Mouse (Mus musculus): Measurements from ENCODE around the gene Ldb1. TPM values are rescaled to one million over a fixed set of nuclear protein-coding genes. Genes with fewer than 3 reads are reported as not detected.
A peak's percentile ranks its signal among the peaks of the same experiment; 100 is the strongest.

Gene Ldb1
- total RNA-seq, 2 experiments from 2014 or later: 113 to 123 TPM

DNA sequence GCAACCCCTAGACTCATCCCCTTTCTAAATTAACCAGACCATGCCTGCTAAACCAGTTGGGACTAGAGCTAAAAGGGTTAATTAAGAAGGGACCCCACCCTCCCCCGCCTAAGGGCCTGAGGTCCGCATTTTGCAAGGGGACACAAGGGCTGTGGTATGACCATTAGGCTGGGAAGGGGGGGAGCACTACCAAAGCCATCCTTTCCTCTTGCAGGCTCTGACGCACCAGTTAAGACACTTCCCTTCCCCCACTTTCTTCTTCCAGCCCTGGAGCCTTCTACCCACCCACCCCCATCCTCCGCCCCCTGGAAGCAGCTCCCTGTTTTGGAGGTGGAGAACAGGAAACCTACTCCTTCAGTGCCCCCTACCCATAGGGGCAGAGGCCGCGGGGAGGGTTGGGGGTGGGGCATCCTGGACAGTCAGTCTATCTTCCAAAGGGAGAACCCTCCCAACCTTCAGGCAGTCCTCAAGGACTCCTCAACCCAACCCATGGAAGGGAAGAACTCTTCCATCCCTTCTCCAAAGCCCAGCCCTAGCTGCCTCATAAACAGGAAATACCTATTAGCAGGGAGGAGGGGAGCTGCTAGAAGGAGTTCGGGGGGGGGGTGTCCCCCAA lies 790 bp upstream of the Ldb1 start:
- DNase-seq (ENCODE audit: low spot score in 2 of 2): peak; percentile 45 to 58

DNA sequence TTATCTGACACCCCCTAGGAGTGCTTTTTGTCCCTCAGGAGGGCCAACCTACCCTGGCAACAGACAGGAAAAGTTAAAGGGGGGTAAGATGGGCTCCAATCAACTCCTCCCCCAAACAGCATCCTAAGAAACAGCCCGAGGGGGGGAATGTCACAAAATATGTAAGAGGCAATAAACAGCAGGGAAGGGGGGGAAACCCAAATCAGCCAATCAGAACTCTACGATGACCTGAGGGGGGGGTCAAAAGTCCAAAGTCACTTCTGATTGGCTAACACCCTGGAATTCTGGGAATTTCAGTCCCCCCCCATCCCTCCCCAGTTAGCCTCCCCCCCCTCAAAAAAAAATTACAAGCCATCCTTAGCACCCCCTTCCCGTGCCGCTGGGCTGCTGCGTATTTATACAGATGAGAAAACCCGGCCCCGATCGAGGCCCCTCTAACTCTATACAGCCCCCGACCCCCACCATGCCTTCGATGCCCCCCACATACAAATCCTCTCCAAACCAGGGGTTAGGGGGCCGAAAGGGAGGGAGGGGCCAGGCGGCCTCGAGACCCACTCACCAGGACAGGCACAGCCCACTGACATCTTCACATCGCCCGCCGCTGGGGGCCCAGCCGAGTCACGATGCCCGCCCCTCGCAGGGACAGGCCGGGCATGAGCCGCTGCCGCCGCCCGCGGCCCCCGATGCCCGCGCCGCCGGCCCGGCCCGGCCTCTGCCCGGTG lies 582 bp downstream of the Ldb1 start, which contains the start of gene Pprc1:
Gene Pprc1, plus strand, starts transcription at position 616 of the 722 bp plus-strand sequence.
- DNase-seq (ENCODE audit: low spot score in 2 of 2): no peak

DNA sequence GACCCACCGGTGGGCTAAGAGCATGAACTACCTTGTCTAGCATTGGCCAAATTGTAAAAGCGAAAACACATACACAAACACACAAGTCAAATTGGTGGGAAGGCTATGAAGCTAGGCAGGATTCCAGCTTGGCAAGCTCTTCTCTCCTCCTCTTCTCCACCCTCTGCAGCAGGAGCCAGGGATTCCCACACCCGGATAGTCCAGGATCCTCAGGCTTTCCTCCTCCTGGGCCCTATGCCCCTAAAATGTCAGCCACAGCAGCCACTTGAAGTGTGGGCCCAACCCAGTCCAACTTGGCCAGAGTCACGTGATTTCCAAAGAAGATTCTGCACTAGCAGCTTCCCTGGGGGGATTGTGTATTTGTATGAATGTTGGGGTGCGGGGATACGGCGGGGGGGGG lies 1.6 kb downstream of the Ldb1 start:
- no peak for DNase-seq (ENCODE audit: low spot score in 2 of 2)

DNA sequence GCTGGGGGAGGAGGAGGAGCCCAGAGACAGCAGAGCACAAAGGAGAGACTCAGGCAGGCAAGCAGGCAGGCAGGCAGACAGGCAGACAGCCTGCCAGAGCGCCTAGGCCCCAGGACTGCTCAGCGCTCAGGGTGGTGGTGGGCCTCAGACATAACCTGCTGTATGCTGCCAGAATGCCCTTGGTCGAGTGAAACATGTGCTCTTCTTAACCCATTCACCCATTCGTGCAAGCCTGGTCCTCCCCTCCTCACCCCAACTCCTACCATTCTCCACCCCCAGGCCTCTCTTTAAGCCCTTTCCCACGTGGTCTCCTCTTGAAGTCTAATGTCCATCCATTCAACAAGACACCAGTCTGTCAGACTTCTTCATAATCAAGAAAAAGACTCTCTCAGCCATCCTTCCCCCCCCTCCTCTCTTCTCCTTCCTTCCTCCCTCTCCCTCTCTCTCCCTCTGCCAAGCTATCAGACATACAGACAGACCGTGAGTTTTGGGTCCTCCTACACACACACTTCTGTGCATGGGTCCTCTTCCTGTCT lies 2.5 kb downstream of the Ldb1 start:
- DNase-seq (ENCODE audit: low spot score in 2 of 2): peak; percentile 49 to 66

DNA sequence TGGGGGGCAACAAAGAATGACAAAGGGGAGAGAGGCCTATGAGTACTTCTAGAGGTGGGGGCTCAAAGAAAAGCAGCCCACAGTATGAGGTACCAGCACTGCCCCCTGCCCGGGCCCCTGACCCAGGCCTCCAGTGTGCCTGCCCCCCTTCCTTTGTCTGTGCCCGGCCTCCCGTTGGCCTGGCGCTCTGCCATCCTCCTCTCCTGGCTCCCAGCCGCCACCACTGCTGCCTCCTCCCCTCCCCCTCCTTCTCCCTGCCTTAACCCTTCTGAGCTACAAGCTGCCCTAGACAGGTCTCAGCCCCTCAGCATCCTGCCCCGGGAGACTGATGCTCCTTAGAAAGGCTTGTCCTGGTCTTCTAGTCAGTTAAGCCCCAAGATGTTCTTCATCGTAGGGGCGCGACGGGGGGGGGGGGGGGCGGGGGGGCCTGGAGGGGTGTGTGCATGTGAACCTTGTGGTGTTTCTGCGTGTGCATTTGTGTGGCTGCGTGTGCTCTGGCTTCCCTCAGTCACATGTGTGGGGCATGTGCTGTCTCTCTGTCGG lies 3.0 kb downstream of the Ldb1 start:
- peak; percentile 72 to 73 for DNase-seq (ENCODE audit: low spot score in 2 of 2)

DNA sequence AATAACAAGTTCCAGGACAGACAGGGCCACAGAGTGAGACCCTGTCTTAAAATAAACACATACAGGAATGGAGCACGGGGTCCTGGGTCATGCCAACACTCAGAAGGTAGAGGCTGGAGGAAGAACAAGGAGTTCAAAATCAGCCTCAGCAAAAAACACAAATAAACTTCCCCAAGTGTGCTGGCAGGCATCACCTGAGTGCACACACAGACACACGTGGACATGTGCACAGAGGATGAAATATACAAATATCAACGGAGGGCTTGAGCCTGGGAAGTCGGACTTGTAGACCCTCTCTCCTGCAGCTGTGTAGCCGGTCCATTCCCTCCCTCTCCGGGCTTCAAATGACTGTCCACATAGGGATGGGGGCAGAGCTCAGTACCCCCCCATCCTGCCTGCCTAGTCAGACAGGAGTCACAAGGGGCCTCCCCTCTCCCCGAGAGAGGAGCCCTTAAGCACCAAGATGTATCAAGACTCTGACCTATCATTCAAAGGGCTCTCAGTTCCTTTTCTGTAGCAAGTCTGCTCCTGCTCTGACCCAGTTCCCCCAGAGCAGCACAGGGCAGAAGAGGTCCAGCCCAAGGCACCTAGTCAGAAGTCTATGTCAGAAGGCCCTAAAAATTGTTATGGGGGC lies 3.6 kb downstream of the Ldb1 start:
- no peak for DNase-seq (ENCODE audit: low spot score in 2 of 2)

DNA sequence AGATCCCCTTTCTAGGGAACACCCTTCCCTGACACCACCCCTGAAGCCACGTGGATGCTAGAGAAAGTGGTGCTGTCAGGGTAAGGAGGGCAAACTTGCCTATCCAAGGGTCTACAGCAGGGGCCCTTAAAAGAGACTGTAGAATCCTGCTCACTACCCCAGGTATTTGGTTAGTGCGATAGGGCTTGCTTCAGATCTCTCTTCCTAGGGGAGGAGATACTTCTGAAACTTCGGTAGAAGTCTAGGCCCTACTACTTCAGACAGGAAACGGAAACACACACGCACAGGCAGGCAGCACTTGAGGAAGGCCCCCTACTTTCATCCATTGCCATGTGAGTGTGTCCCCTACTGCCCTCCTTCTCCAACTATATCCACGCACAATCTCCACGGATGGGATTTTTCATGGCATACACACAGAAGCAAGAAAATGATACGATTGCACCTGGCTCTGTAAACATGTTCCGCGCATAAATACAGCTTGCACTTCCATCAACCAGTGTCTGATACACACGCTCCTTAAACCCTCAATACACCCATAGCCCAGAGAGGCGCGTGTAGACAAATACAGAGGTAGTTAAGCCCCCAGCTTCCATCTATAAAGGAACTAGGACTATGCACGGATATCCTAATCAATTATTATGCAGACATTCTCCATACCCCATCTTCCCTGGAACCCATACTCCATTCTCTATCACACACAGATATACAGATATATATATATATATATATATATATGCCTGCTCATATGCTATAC lies 4.7 kb downstream of the Ldb1 start:
- DNase-seq (ENCODE audit: low spot score in 2 of 2): no peak

DNA sequence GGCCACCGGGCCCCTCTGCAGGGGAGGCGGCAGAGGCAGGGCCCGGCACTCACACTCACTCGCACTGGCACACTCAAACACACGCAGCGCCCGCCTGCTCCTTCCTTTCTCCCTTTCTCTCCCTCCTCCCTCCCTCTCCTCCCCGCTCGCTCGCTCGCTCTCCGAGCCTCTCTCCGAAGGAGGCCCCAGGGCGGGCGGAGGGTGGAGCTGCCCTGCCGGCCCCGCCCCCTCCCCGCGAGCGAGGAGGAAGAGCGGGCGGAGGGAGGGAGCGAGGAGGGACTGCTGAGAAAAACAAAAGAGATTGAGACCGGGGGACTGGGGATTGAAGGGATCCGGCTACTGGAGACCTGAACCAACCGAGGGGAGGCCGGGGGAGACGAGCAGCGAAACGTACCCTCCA lies 5.5 kb downstream of the Ldb1 start:
- DNase-seq (ENCODE audit: low spot score in 2 of 2): peak; percentile 81 to 88

DNA sequence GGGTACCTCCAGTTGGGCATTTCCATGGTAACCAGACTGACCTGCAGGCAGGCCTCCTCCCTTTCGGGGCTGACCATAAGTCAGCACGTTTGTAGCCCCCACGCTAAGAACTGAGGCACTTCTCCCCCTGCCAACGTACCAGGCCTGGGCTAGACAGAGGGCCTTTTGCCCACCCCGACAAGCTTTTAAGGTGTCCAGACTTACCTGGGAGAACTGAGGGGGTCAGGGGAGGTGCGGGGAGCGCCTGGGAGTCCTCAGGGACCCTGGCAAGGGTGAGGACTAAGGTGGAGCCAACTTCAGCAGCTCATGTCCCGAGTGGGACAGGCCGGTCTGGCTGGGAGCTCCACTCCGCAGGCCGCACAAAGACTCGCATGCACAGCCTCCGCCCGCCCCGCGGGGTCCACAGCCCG lies 6.2 kb downstream of the Ldb1 start:
- no peak for DNase-seq (ENCODE audit: low spot score in 2 of 2)

DNA sequence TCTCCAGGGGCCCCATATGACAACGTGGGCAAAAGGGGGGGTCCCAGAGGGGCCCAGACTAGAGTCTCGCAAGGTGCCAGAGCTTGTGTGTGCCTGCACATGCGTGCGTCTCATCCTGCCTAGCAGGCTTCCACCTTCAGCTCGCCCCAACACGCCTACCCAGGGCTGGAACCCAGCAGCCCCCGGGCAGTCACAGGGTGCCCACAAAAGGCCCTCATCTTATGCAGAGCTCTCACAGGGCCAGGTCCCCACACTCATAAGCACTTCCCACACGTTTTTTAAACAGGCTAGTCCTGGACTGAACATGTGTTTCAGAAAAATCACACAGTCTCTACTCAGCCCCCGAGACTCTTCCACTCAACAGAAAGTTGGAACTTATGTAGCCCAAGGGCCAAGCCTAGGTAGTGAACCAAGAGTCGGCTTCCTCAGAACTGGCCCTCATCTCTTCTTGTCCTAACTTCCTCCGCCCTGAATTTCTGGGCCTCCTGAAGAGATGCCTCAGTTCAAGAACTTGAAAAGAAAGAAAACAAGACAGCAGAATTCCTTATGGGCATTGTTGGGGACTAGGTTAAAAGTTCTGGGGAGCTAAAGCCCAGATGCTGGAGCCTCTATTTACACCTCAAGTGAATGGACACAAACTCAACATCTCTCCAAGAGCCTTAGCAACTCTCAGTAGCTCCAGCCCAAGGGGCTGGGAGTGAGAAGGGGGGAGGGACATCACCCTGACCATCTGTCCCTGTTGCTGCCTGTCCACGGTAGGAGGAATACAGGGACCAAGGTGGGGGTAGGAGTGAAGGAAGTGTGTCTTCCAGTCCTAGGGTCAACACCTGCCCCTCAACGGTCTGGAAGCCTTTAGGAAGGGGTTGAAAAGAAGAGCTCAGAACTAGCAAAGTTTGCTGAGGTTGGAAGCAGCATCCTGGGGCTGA lies 6.8 kb downstream of the Ldb1 start:
- no peak for DNase-seq (ENCODE audit: low spot score in 2 of 2)

DNA sequence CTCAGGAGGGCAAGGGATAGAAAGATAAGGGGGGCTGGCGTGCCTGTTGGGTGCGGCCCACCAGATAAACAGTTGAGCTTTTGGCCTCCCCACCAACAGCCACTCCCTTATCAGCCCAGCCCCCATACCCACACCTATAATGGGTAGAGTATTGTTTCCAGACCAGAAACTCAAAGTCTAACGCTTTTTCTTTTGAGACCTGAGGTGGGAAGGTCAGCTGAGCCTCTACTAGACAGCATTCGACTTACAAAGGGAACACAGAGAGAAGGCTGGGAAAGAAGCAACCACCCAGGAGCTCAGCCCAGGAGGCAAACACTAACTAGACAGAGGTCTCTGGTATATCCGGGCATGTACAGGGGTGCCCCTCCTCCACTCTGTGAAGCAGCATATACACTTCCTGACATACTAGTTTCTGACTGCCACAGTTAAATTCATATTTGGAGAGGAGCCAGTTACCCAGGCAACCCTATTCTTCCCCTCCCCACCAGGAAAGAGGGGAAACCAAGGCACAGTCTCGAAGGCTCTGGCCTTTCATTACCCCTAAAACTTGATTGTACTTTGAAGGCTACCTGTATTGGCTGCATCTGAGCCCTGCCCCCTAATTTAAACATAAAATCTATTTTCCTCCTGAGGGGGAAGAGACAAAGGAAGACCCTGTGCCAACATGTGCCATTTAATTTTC lies 7.6 kb downstream of the Ldb1 start:
- DNase-seq (ENCODE audit: low spot score in 2 of 2): no peak

DNA sequence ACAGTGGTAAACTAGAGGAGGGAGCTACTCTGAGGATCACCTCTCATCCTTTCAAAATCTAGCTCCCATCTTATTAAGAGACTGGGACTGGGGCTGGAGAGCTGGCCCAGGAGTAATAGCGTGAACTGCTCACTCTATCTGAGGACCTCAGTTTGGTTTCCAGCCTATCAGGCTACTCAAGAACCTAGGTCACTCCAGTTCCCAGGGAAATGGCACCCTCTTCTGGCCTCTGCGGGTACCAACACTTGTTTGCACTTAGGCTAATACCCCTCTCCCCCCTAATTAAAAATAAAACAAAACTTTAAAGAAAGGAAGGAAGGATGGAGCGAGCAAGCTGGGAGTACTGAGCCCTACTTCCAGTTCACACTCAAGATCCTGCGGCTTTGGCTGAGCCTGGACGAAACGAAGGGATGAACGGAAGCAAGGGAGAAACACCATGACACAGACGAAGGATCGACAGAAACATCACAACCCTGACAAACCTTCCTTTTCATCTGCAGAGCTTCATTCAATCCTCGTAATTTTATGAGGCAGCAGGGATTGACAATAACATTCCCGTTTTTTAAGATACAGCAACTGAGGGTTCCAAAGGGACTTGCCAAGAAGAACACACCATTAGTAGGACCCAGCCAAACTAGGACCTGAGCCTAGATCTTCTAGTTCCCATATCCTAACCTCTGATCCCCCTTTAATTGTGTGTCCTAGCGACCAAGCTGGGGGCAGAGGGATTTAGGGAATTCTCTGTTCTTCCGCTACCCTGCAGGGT lies 8.4 kb downstream of the Ldb1 start:
- no peak for DNase-seq (ENCODE audit: low spot score in 2 of 2)

DNA sequence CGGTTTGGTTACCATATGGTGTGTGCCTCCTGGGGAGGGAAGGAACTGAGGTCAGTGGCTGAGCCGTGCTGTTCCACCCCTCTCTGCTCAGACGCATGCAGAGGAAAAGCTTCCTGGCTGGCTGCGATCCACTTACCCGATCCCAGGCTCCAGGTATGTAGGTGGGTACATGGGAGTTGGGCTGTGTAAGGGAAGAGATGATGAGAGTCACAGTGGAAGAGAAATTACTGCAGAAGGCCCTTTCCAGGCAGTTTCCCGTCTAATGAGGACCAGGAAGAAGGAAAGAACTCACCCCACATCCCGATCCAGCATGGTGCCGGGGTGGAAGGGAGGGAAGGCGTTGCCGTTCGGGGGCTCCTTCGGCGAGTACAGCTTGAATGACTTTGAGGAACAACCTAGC lies 9.0 kb downstream of the Ldb1 start:
- DNase-seq (ENCODE audit: low spot score in 2 of 2): no peak

DNA sequence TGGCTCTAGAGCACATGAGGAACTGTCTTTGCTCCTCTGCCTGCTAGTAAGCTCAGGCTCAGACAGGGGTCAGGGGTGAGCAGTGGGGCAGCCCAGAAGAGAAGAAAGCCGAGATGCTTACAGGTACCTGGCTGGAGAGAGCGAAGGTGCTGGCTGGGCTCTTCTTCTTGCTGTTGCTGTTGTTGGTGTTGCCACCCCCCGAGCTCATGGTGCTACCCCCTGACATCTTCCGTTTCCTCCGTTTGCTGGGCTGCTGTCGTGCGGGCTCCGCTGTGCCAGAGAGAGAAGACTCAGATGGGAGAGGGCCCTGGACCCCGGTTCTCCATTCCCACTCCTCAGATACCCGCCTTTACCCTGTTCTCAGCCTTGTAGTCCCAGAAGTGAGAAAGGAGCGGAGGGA lies 11.1 kb downstream of the Ldb1 start:
- no peak for DNase-seq (ENCODE audit: low spot score in 2 of 2)

DNA sequence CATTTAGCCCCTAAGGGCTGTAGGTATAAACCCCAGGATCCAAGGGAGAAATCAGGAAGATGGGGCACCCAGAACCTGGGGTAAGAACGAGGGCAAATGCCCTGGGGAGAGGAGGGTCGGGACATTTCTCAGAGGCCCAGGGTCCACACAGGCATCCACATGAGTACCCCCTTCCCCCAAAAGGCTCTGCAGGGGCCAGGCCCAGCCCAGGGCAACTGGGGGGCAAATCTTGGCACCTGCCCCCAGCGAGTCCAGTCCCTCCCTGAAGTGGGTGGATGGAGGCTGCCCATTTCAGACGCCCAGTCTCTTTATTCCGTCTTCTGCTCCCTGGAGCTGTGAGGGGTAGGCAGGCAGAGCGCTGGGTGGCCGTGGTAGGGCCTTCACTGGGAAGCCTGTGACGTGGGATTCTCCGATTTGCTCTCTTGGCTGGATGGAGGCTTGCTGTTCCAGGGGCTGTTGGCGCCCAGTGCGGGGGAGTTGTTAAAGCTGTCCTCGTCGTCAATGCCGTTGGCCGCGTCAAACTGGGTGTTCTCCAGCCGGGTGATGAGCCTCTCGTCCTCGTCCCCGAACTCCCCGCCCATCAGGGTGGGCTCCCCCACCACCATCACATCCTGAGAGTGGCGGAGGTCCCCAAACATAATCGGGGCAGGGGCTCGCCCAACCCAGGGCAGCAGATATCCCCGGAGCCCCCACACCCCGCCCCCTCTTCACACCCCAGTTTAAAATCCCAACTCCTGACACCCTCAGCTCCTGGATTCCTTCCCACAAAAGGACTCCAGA lies 12.1 kb downstream of the Ldb1 start:
- DNase-seq (ENCODE audit: low spot score in 2 of 2): peak; percentile 60 to 75

DNA sequence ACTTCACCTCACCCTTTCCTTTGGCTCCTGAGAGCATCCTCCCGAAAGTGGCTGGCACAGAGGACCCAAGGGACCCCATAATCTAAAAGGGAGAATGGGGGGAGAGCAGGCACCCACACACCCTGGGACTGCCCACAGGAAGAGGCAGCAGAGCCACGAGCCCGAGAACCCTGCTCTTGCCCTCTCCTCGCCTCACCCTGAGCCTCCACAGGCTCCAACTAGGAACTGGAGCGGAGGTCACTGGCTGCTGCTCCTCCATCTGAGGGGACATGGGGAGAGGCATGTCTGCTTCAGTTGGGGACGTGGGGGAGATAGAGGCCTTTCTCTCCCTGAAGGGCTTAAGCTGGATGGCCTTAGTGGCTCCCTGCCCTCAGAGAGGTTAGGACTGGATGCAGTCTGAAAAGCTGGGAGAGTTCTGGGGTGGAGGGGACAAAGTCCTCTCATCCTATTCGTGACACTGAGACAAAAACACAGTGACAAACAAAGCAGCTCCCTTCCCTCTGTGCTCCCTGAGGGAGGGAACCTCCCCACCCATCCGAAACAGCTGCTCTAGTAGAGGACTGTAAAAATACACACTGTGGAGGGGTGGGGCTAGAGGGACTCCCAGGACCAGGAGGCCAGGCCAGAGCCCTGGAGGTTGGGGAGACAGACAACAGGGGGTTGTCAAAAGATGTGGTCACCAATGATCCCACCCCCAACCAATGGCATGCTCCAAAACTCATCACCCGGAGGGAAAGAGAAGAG lies 13.2 kb downstream of the Ldb1 start:
- DNase-seq (ENCODE audit: low spot score in 2 of 2): no peak
